Mouse (Mus musculus): ENCODE measurements around the gene Cpvl. TPM values are rescaled to one million over a fixed set of nuclear protein-coding genes. Genes with fewer than 3 reads are reported as not detected.

Cpvl gene
- polyA plus RNA-seq (2014; fragmentation: Illumina TruSeq; extraction: RNeasy Lipid Tissue Mini Kit (QIAGEN cat#74804); ENCODE audit: low read depth, low replicate concordance) = not detected

GRCm38 (mm10) chr6:53978571-53978970 lies at the start of gene Cpvl:
Cpvl (minus strand) TSS chr6:53978671.

Other genes starting within 250 kb of the Cpvl start
- gene Tril, start 157.8 kb downstream of the Cpvl start, polyA plus RNA-seq (2014; fragmentation: Illumina TruSeq; extraction: RNeasy Lipid Tissue Mini Kit (QIAGEN cat#74804); ENCODE audit: low read depth, low replicate concordance) = 4.3 TPM
- gene Chn2, start 60.9 kb upstream of the Cpvl start, polyA plus RNA-seq (2014; fragmentation: Illumina TruSeq; extraction: RNeasy Lipid Tissue Mini Kit (QIAGEN cat#74804); ENCODE audit: low read depth, low replicate concordance) = 13.8 TPM